Mouse (Mus musculus) liver, embryonic 15.5 days (tissue): ENCODE measurements around the gene Pde3b. TPM values are rescaled to one million over a fixed set of nuclear protein-coding genes. Genes with fewer than 3 reads are reported as not detected.
"Not testable (repeated sequence)": the region's sequence is repeated elsewhere in the genome, so short reads cannot be mapped to it uniquely, and the experiment has no call there.

ENCODE experiments used
- ATAC-seq: fragments of 200-750 bp; cut with Nextera tagmentation; 2 replicates; pipeline ENCODE4 v1.8.0; 2017; ENCODE audit warnings: moderate number of reproducible peaks, mild to moderate bottlenecking, moderate library complexity; ENCODE audit not compliant: insufficient read depth
- H3K27ac ChIP-seq: fragments of 300-500 bp; sonication (generic); replicated peaks from 2 replicates; pipeline ENCODE4 v1.5.1; 2015; ENCODE audit warnings: mild to moderate bottlenecking, inconsistent platforms
- H3K27me3 ChIP-seq: fragments of 300-500 bp; sonication (generic); 2 replicates; pipeline ENCODE4 v1.6.1; 2015; ENCODE audit warnings: mild to moderate bottlenecking, inconsistent platforms
- H3K36me3 ChIP-seq: fragments of 300-500 bp; sonication (generic); replicated peaks from 2 replicates; pipeline ENCODE4 v1.6.1; 2015; ENCODE audit warnings: moderate library complexity, mild to moderate bottlenecking, inconsistent platforms
- H3K4me1 ChIP-seq: fragments of 300-500 bp; sonication (generic); replicated peaks from 2 replicates; pipeline ENCODE4 v1.6.1; 2015; ENCODE audit warnings: inconsistent platforms
- H3K4me2 ChIP-seq: fragments of 300-500 bp; sonication (generic); 2 replicates; pipeline ENCODE4 v1.6.1; 2015; ENCODE audit warnings: moderate library complexity, mild to moderate bottlenecking, inconsistent platforms
- H3K4me3 ChIP-seq: fragments of 300-500 bp; sonication (generic); replicated peaks from 2 replicates; pipeline ENCODE4 v1.5.1; 2015; ENCODE audit warnings: mild to moderate bottlenecking, inconsistent platforms
- H3K9ac ChIP-seq: fragments of 300-500 bp; sonication (generic); 2 replicates; pipeline ENCODE4 v1.6.1; 2015; ENCODE audit warnings: moderate library complexity, mild to moderate bottlenecking, inconsistent platforms
- H3K9me3 ChIP-seq: fragments of 300-500 bp; sonication (generic); replicated peaks from 2 replicates; pipeline ENCODE4 v1.6.1; 2016; ENCODE audit warnings: inconsistent platforms
- WGBS: fragments of 180-500 bp; shearing (Covaris S2); methylation state at CpG from one replicate; pipeline ENCODE4 v1.1.7; 2015; ENCODE audit warnings: mixed read lengths; ENCODE audit not compliant: insufficient replicate concordance; 5-methylcytosine and 5-hydroxymethylcytosine counted together
- polyA plus RNA-seq: library from polyadenylated mRNA; unstranded; fragments of >200 nt; fragmentation: Nextera tagmentation; extraction: Ambion mirVana; gene quantifications from 2 replicates; pipeline ENCODE4 v1.2.1, GENCODE M21; 2015

Pde3b gene
- polyA plus RNA-seq, 1 experiment from 2014 or later = 1.8 TPM

DNA sequence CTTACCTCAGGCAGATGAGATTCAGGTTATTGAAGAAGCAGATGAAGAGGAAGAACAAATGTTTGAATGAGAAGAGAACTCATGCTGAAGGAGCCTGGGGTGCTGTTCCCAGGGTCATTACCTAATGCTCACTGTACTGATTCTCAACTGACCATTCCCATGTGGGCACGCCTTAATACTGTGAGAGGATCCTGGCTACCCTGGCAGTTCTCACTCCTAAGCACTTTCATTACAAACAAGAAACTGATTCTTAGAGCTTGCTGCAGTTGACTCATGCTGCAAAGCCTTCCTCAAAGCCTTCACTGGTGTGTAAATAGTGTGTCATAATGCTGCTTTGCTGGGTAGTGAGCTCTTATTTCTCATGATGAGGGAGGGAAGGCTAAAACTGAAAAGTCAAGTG lies 121.1 kb downstream of the Pde3b start:
- no peak for ATAC-seq
- Histone ChIP-seq H3K27ac (no peak overlapping the region), H3K9ac (no peak overlapping the region), H3K4me1 (no peaks in the 10 kb centered on the region), H3K9me3 (no peaks in the 10 kb centered on the region), H3K4me2 (no peak overlapping the region), H3K4me3 (no peak overlapping the region), H3K27me3 (no peaks in the 10 kb centered on the region), H3K36me3 (peaks cover 11% of the 10 kb centered on the region)
- WGBS = 84% methylated on average over 1 of the region's 1 CpGs

DNA sequence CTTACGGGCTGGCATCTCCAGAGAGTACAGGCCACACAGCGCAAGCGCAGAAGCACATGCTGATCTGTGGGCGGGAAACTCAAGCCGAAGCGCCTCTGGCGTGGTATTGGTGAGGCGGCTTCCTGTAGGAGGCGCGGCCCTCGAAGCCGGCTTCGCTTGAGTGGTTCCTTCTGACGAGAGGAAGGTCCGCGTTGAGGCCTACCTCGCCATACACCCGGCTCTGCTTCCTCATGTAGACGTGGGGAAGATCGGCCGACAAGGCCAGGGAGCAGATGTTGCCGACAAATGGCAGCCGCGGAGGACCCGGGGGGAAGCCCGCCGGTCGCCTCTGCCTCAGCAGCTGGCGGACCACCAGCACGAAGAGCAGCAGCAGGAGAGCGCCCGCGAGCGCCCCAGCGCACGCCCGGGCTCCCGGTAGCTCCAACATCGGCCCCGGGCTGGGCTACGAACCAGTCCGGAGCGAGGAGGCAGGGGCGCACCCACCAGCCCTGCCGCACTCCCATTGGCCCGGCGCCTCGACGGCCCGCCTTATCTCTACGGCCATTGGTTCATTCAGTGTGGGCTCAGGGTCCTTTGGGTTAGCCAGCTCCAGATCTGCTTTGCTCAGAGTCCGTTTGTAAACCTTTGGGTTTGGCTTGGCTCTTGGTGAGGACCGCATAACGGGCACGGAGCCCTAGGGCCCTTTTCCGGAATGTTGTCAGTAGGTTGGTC lies 147.6 kb downstream of the Pde3b start, which contains the start of gene Cyp2r1:
TSS of gene Cyp2r1 (minus strand) at position 442 of the 711 bp plus-strand sequence.
- 3% methylated on average over 56 of the region's 56 CpGs for WGBS
- Histone ChIP-seq H3K36me3 (no peaks in the 10 kb centered on the region), H3K9me3 (no peaks in the 10 kb centered on the region), H3K4me1 (peaks cover 8% of the 10 kb centered on the region), H3K9ac (peak within 1 kb of the TSS; percentile 37; the same call in 1 of the 2 replicates), H3K27ac (peak within 1 kb of the TSS; percentile 65), H3K4me3 (peak within 1 kb of the TSS; percentile 56), H3K4me2 (peak within 1 kb of the TSS; percentile 73), H3K27me3 (peaks cover 9% of the 10 kb centered on the region; the same call in 1 of the 2 replicates)
- ATAC-seq = peak; percentile 96

DNA sequence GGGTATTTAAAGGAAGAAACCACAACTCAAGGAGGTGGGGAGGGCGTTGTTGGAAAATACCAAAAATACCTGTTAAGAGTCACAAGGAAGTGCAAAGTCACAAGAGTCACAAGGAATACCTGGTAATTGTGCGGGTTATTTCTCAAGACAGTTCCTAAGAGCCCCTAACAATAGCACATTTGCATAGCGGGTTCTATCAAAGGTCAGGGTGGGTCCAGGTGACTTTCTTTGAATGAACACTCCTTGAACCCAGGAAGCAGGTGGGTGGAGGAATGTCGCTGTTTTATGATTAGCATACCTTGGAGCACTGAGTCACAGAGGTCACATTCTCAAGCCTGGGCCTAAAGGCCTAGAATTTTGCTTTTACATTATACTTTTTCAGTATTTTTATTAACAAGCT lies 158.8 kb downstream of the Pde3b start:
- WGBS = 70% methylated on average over 4 of the region's 4 CpGs
- not testable (repeated sequence) for H3K9me3 ChIP-seq, H3K4me3 ChIP-seq, H3K4me2 ChIP-seq, H3K36me3 ChIP-seq, H3K9ac ChIP-seq, ATAC-seq, H3K4me1 ChIP-seq, H3K27ac ChIP-seq, H3K27me3 ChIP-seq

GRCm38 (mm10) chr7:114576931-114577330 lies 161.8 kb downstream of the Pde3b start:
- no peaks in the 10 kb centered on the region for H3K4me1 ChIP-seq
- no peak overlapping the region for H3K27ac ChIP-seq
- ATAC-seq = no peak
- no peaks in the 10 kb centered on the region for H3K36me3 ChIP-seq
- no peak overlapping the region for H3K4me2 ChIP-seq
- no peaks in the 10 kb centered on the region for H3K9me3 ChIP-seq
- 44% methylated on average over 3 of the region's 3 CpGs for WGBS
- no peak overlapping the region for H3K9ac ChIP-seq
- H3K27me3 ChIP-seq = no peaks in the 10 kb centered on the region
- no peak overlapping the region for H3K4me3 ChIP-seq

DNA sequence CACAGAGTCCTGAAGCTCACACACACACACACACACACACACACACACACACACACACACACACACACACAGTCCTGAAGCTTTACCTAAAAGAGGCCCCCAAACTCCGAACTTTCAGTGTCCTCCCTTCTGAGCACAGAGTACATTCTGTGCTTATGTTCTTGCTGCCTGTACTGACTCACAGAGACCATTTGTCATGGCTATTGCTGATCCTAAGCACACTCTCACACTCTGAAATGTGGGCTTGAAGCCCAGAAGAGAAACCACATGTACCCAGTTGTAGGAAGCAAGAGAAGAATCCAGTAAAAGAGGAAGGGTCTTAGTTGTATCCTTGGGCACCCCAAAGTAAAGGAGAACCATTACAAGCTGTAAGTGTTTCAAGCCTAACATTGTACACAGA lies 162.6 kb downstream of the Pde3b start:
- H3K36me3 ChIP-seq = no peaks in the 10 kb centered on the region

GRCm38 (mm10) chr7:114580426-114580825 lies 165.3 kb downstream of the Pde3b start:
- no peak for ATAC-seq
- H3K27ac ChIP-seq = no peak overlapping the region
- H3K36me3 ChIP-seq = no peaks in the 10 kb centered on the region
- H3K9me3 ChIP-seq = no peaks in the 10 kb centered on the region
- no peak overlapping the region for H3K9ac ChIP-seq
- 14% methylated on average over 4 of the region's 4 CpGs for WGBS
- H3K27me3 ChIP-seq = no peaks in the 10 kb centered on the region
- H3K4me3 ChIP-seq = no peak overlapping the region
- no peaks in the 10 kb centered on the region for H3K4me1 ChIP-seq
- no peak overlapping the region for H3K4me2 ChIP-seq

More for the DNA sequence above, 162.6 kb downstream of the Pde3b start:
- no peaks in the 10 kb centered on the region for H3K27me3 ChIP-seq
- no peaks in the 10 kb centered on the region for H3K4me1 ChIP-seq
- H3K9ac ChIP-seq = no peak overlapping the region
- no peaks in the 10 kb centered on the region for H3K9me3 ChIP-seq
- no peak overlapping the region for H3K4me3 ChIP-seq
- no peak overlapping the region for H3K4me2 ChIP-seq
- no peak for ATAC-seq
- H3K27ac ChIP-seq = no peak overlapping the region
- 39% methylated on average over 1 of the region's 1 CpGs for WGBS

DNA sequence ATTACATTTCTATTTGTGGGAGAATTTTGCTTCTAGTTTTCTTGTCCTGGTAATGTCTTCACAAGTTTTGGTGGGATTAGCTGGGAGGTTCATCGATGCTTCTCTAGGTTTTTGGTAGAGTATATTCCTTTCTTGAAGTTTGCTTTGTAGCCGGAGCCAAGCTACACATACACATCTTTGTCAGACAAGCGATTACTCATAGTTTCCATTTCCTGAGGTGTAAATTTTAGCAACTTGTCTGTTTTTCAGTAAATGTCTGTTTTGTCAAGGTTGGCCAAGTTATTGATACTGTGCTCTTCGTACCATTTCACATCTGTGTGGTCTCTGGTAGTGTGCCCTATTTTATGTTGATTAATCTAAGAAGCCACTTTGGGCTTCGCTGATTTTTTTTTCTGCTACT lies 166.1 kb downstream of the Pde3b start:
- H3K36me3 ChIP-seq = no peaks in the 10 kb centered on the region
- no peaks in the 10 kb centered on the region for H3K4me1 ChIP-seq
- no peak overlapping the region for H3K9ac ChIP-seq
- ATAC-seq = no peak
- no peak overlapping the region for H3K4me2 ChIP-seq
- 54% methylated on average over 5 of the region's 5 CpGs for WGBS
- H3K27ac ChIP-seq = no peak overlapping the region
- H3K27me3 ChIP-seq = no peaks in the 10 kb centered on the region
- H3K4me3 ChIP-seq = no peak overlapping the region
- H3K9me3 ChIP-seq = no peaks in the 10 kb centered on the region

GRCm38 (mm10) chr7:114582441-114582840 lies 167.4 kb downstream of the Pde3b start:
- Histone ChIP-seq H3K9me3 (no peaks in the 10 kb centered on the region), H3K4me3 (no peak overlapping the region), H3K36me3 (no peaks in the 10 kb centered on the region), H3K27me3 (no peaks in the 10 kb centered on the region), H3K4me2 (no peak overlapping the region), H3K9ac (no peak overlapping the region), H3K27ac (no peak overlapping the region), H3K4me1 (no peaks in the 10 kb centered on the region)
- 34% methylated on average over 2 of the region's 2 CpGs for WGBS
- ATAC-seq = no peak

Other genes with a start within 250 kb of the Pde3b start
- 43.3 and 47.2 TPM in 2 replicates for gene Copb1, start 160.6 kb upstream of the Pde3b start, polyA plus RNA-seq
- 239 and 245 TPM in 2 replicates for gene Psma1, start 139.2 kb upstream of the Pde3b start, polyA plus RNA-seq
- 1.3 and 1.5 TPM in 2 replicates for gene Cyp2r1, start 147.7 kb downstream of the Pde3b start, polyA plus RNA-seq
- 0.10 TPM in 1 of 2 replicates, not detected in the other for gene Calca, start 221.1 kb downstream of the Pde3b start, polyA plus RNA-seq